Mouse (Mus musculus) ES-E14 (cell line): Measurements from ENCODE around the gene Ubiad1. TPM values are rescaled to one million over a fixed set of nuclear protein-coding genes. Genes with fewer than 3 reads are reported as not detected.
A peak's percentile ranks its signal among the peaks of the same experiment; 100 is the strongest.

ENCODE experiments used
- DNase-seq: peaks from one replicate; pipeline ENCODE4 v3.0.0-alpha.2; 2013; ENCODE audit warnings: low read depth, low spot score
- H3K27ac ChIP-seq: 2 replicates; pipeline ENCODE4 v1.5.1; 2012; ENCODE audit warnings: low read depth, mild to moderate bottlenecking, low read length, moderate library complexity, mixed read lengths; ENCODE audit not compliant: poor library complexity, insufficient read depth, severe bottlenecking
- H3K36me3 ChIP-seq: 2 replicates; pipeline ENCODE4 v1.6.1; 2012; ENCODE audit warnings: mild to moderate bottlenecking, low read length, moderate library complexity, mixed read lengths; ENCODE audit not compliant: control insufficient read depth, poor library complexity, insufficient read depth, severe bottlenecking
- H3K4me1 ChIP-seq, 2 experiments: fragments of 150-350 bp in 1 of 2; sonication (generic) in 1 of 2; 2 replicates each; pipeline ENCODE4 v1.6.1; 2012; ENCODE audit warnings: low read length in 2 of 2, mild to moderate bottlenecking in 1 of 2, mixed read lengths in 1 of 2; ENCODE audit not compliant: control insufficient read depth in 2 of 2, insufficient read depth in 2 of 2, poor library complexity in 1 of 2
- H3K4me3 ChIP-seq, 2 experiments: fragments of 150-350 bp in 1 of 2; sonication (generic) in 1 of 2; 2 replicates each; pipeline ENCODE4 v1.5.1; 2012; ENCODE audit warnings: low read length in 2 of 2, low read depth in 1 of 2, mild to moderate bottlenecking in 1 of 2, mixed read lengths in 1 of 2; ENCODE audit not compliant: insufficient read depth in 1 of 2, poor library complexity in 1 of 2, severe bottlenecking in 1 of 2
- H3K9ac ChIP-seq: 2 replicates; pipeline ENCODE4 v1.6.1; 2012; ENCODE audit warnings: low read depth, mild to moderate bottlenecking, low read length, mixed read lengths; ENCODE audit not compliant: poor library complexity, insufficient read depth, severe bottlenecking
- H3K9me3 ChIP-seq: fragments of 150-350 bp; sonication (generic); 2 replicates; pipeline ENCODE4 v1.6.1; 2012; ENCODE audit warnings: low read depth, mild to moderate bottlenecking, low read length; ENCODE audit not compliant: control insufficient read depth, insufficient read depth
- CHD2 ChIP-seq: IDR thresholded peaks from 2 replicates; pipeline ENCODE4 v1.6.1; 2014; ENCODE audit warnings: mild to moderate bottlenecking, low read depth, low read length, inconsistent platforms
- HCFC1 ChIP-seq: IDR thresholded peaks from 2 replicates; pipeline ENCODE4 v1.6.1; 2012; ENCODE audit warnings: low read length, inconsistent platforms, borderline replicate concordance; ENCODE audit not compliant: insufficient read depth
- MAFK ChIP-seq: IDR thresholded peaks from 2 replicates; pipeline ENCODE4 v1.6.1; 2014; ENCODE audit warnings: mild to moderate bottlenecking, low read depth, low read length, inconsistent platforms; ENCODE audit not compliant: insufficient read depth
- ZC3H11A ChIP-seq: IDR thresholded peaks from 2 replicates; pipeline ENCODE4 v1.6.1; 2012; ENCODE audit warnings: low read depth, mild to moderate bottlenecking, inconsistent platforms, low read length, borderline replicate concordance
- ZNF384 ChIP-seq: IDR thresholded peaks from 2 replicates; pipeline ENCODE4 v1.6.1; 2012; ENCODE audit warnings: low read depth, low read length, inconsistent platforms
- in situ Hi-C, 2 experiments: fragments of 600-800 bp; cut with MboI; formaldehyde crosslinking; loops; one replicate each; pipeline ENCODE4 v1.15.1; 2025; ENCODE audit warnings: low sequenced_read_pairs in 2 of 2, inconsistent platforms in 1 of 2; ENCODE audit not compliant: unreplicated experiment in 2 of 2
- total RNA-seq: library from RNA; depleted of rRNA; stranded (reverse); fragments of 300-350 nt; gene quantifications from 2 replicates; pipeline ENCODE4 v1.2.3, GENCODE M21; 2012

Ubiad1 gene
- total RNA-seq, 1 experiment, result 24.0 TPM

DNA sequence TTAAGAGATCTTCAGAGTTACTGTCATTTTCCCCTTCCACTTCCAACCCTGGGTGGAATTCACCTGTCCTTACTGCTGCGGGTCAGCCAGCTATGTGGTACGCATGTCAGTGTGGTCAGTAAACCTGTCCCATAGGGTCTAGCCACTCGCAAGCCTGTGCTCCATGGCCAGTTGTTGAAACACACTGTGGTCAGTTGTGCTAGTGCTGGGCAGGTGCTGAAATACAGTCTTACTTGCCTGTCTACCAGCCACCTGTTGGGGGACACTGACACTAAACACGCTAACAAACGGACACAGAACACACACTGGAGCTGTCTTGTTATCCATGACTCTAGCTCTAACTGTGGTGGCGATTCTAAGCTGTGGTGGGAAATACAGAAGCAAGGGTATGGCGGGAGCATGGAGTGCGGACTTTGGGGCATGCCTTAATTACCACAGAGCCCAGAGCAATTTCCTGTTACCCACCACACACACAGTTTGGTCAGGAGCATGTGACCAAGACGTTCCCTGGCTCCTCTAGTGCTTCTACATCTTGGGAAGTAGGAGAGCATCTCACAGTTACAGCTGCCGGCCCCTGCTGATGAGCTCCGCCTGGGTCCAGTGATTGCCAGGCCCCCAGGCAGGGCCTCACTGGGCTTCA is 13.6 kb downstream of the Ubiad1 start:
- TF ChIP-seq ZC3H11A (no peak), CHD2 (no peak), ZNF384 (no peak), HCFC1 (no peak), MAFK (no peak)
- in situ Hi-C loops, result no loop called here
- Histone ChIP-seq H3K4me3 (no peak overlapping the region), H3K9ac (no peak overlapping the region), H3K9me3 (no peaks in the 10 kb centered on the region), H3K36me3 (peaks cover 9% of the 10 kb centered on the region; the same call in 1 of the 2 replicates), H3K27ac (no peak overlapping the region), H3K4me1 (peaks cover 0 to 7% of the 10 kb centered on the region in 2 experiments; a peak in 1 of 4 replicates)
- no peak for DNase-seq

DNA sequence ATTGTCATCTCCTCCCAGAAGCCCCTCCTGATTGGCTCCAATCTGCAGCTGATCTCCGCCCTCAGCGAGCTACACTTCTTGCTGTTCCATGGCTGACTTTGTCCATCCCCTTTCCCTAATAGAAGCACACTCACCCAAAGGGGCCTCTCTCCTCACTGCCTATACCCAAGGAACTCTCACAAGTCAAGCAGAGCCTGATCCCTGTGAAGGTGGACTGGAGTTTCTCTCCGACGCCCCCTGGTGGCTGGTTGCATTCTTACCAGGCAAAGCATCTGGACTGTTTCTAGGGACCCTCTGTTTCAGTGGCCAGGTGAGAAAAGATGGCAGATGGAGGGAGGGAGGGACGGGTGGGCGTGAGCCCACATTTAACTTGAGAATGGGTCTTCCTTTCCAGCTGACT is 14.9 kb downstream of the Ubiad1 start:
- in situ Hi-C loops, result no loop called here
- peak; percentile 80 for DNase-seq
- TF ChIP-seq ZNF384 (no peak), HCFC1 (0 out of 2 replicates have a peak, but pooled peaks have one; percentile 24)
- H3K36me3 ChIP-seq, result no peaks in the 10 kb centered on the region
- H3K27ac ChIP-seq, result no peak overlapping the region
- H3K4me1 ChIP-seq, result peaks cover 0 to 7% of the 10 kb centered on the region in 2 experiments; a peak in 1 of 4 replicates
- no peaks in the 10 kb centered on the region for H3K9me3 ChIP-seq
- H3K4me3 ChIP-seq, result no peak overlapping the region
- no peak overlapping the region for H3K9ac ChIP-seq

DNA sequence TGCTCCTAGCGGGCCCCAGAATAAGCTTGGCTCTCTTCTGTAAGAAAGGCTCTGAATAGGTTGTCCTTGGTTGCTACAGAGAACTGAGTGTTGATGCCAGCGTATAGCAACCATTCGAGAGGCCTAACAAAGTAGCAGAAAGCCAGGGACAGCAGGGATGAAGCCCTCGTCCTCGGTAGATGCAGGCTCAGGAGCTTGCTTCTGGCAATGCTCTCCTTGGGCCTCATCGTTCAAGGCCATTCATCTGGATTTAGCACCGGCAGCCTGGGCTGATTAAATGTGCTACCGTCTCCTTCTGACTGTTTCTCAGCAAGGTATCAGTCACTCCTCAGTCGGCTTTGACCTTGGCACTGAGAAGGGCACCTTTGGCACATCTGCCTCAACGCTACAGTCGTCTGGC is 15.4 kb downstream of the Ubiad1 start:
- no peak for DNase-seq

DNA sequence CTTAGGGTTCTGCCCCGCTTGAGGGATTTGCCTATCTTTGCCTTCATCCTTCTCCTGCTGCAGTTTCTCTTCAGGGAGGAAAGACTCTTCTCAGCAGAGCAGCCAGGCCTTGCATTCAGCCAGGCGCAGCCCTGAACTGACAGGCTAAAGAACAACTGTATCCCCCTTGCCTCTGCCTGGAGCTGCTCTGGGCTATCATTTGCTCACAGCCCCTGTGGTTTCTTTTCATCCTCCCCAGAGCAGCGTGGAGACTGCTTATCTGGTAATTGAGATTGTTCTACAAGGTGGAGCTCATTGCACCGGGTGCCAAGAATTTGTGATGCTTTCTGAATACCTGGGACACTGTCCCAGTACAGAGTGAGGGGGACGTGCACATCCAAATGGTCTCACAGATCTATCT is 16.0 kb downstream of the Ubiad1 start:
- no peaks in the 10 kb centered on the region for H3K36me3 ChIP-seq
- H3K4me1 ChIP-seq, result peaks cover 0 to 7% of the 10 kb centered on the region in 2 experiments; a peak in 1 of 4 replicates
- in situ Hi-C loops, result no loop called here
- DNase-seq, result no peak
- no peak overlapping the region for H3K27ac ChIP-seq
- H3K9me3 ChIP-seq, result no peaks in the 10 kb centered on the region
- H3K9ac ChIP-seq, result no peak overlapping the region
- no peak overlapping the region for H3K4me3 ChIP-seq
- no peak for TF ChIP-seq ZNF384
- no peak for TF ChIP-seq ZC3H11A
- no peak for TF ChIP-seq MAFK
- TF ChIP-seq CHD2, result no peak
- TF ChIP-seq HCFC1, result no peak

More for the DNA sequence above, 15.4 kb downstream of the Ubiad1 start:
- Histone ChIP-seq H3K27ac (no peak overlapping the region), H3K36me3 (no peaks in the 10 kb centered on the region), H3K4me3 (no peak overlapping the region), H3K9me3 (no peaks in the 10 kb centered on the region), H3K9ac (no peak overlapping the region), H3K4me1 (peaks cover 0 to 7% of the 10 kb centered on the region in 2 experiments; a peak in 1 of 4 replicates)
- in situ Hi-C loops, result no loop called here
- TF ChIP-seq ZC3H11A, result no peak
- TF ChIP-seq HCFC1, result no peak
